Comparison of ENCODE assay signal across 9 mouse cellular contexts in genomic region chr4:130174335-130175031, GRCm38 (mm10). TPM values are rescaled to one million over a fixed set of nuclear protein-coding genes. Genes with fewer than 3 reads are reported as not detected.
DNase-seq lines count a peak whose midpoint lies in the region; ATAC-seq and TF ChIP-seq lines count a peak whose summit lies in the region.
"Had no signal": no experiment of that assay in that cellular context is flagged by ENCODE, and none has a peak within 500 bp of the region (broad histone marks: within the 10 kb centered on the region; RNA-seq: fewer than 3 reads in every experiment).

No protein-coding gene starts in this region.

- H3K79me2 ChIP-seq in MEL (ENCODE audit: control insufficient read depth, insufficient read depth, low read length, poor library complexity), result no peaks in the 10 kb centered on the region

- peak overlapping the region; percentile 37 to 88 for H3K4me3 ChIP-seq in MEL (ENCODE audit: control insufficient read depth in 1 of 2, insufficient read depth in 1 of 2, low read depth in 2 of 2, low read length in 2 of 2)
- peak overlapping the region; percentile 23 for H3K4me3 ChIP-seq in intestine, embryonic 14.5 days (ENCODE audit: low read depth, low read length)
- H3K4me3 ChIP-seq in liver, embryonic 16.5 days (ENCODE audit: low read depth, low read length), result peak overlapping the region; percentile 63
- H3K4me3 ChIP-seq in neural tube, embryonic 15.5 days (replicated peaks), result 0 out of 2 replicates have a peak overlapping the region, but pooled peaks have one; percentile 0

- peak; percentile 81 for DNase-seq in MEL (ENCODE audit: low read depth, low spot score)
- DNase-seq in c-Kit-negative CD71-positive TER-119-positive erythroid progenitor cells, embryonic 14.5 days (ENCODE audit: low read depth, low spot score), result peak; percentile 65
- peak; percentile 37 for DNase-seq in gastrocnemius, postnatal 14 days
- DNase-seq in intestine, embryonic 14.5 days (ENCODE audit: low spot score), result peak; percentile 78
- DNase-seq in layer of hippocampus, postnatal 36 days, result no peak
- DNase-seq in layer of hippocampus, postnatal 25 days (ENCODE audit: extremely low spot score in 1 of 2, low spot score in 1 of 2), result no peak

- H3K9me3 ChIP-seq in MEL (replicated peaks; ENCODE audit: insufficient read depth, low read length), result no peaks in the 10 kb centered on the region
- H3K9me3 ChIP-seq in intestine, embryonic 14.5 days (ENCODE audit: control insufficient read depth, low read length), result no peaks in the 10 kb centered on the region
- no peaks in the 10 kb centered on the region for H3K9me3 ChIP-seq in liver, embryonic 16.5 days (replicated peaks; ENCODE audit: control insufficient read depth, low read length)
- H3K9me3 ChIP-seq in neural tube, embryonic 15.5 days (replicated peaks), result no peaks in the 10 kb centered on the region

- no peak for TF ChIP-seq RAD21 in MEL (IDR thresholded peaks at IDR 0.05; ENCODE audit: low read depth, low read length)

- WGBS in intestine, embryonic 14.5 days, result 2% methylated on average over 25 of the region's 25 CpGs
- 5% methylated on average over 25 of the region's 25 CpGs for WGBS in liver, embryonic 16.5 days (ENCODE audit: insufficient replicate concordance)
- WGBS in neural tube, embryonic 15.5 days, result 6% methylated on average over 25 of the region's 25 CpGs

- H3K4me2 ChIP-seq in intestine, embryonic 14.5 days (ENCODE audit: low read length), result peak overlapping the region; percentile 57
- peak overlapping the region; percentile 75 for H3K4me2 ChIP-seq in liver, embryonic 16.5 days (ENCODE audit: low read depth, low read length)
- H3K4me2 ChIP-seq in neural tube, embryonic 15.5 days, result peak overlapping the region; percentile 33

- no peak for TF ChIP-seq CTCF in MEL (IDR thresholded peaks at IDR 0.05 in 2 of 3, conservative IDR thresholded peaks at IDR 0.05 in 1 of 3; ENCODE audit: control insufficient read depth in 1 of 3, insufficient read depth in 1 of 3, low read depth in 2 of 3, low read length in 3 of 3, poor library complexity in 1 of 3, severe bottlenecking in 1 of 3)

- no peaks in the 10 kb centered on the region for H3K27me3 ChIP-seq in MEL (ENCODE audit: control insufficient read depth in 1 of 2, insufficient read depth in 2 of 2, low read length in 2 of 2)
- H3K27me3 ChIP-seq in intestine, embryonic 14.5 days (replicated peaks; ENCODE audit: control insufficient read depth, insufficient read depth, low read length), result peaks cover 9% of the 10 kb centered on the region; the same call in 1 of the 2 replicates
- peaks cover 7% of the 10 kb centered on the region for H3K27me3 ChIP-seq in liver, embryonic 16.5 days (ENCODE audit: control insufficient read depth, insufficient read depth, low read depth, low read length)
- peaks cover 27% of the 10 kb centered on the region for H3K27me3 ChIP-seq in neural tube, embryonic 15.5 days (replicated peaks)

- TF ChIP-seq POLR2A in MEL (IDR thresholded peaks at IDR 0.05; ENCODE audit: control insufficient read depth in 1 of 2, insufficient read depth in 1 of 2, low read depth in 1 of 2, low read length in 2 of 2, poor library complexity in 1 of 2), result peak; percentile 31 to 39; a peak in 1 of 4 replicates

- no peak for TF ChIP-seq EP300 in MEL (IDR thresholded peaks at IDR 0.05; ENCODE audit: low read depth in 1 of 2, low read length in 2 of 2)

- H3K27ac ChIP-seq in MEL (ENCODE audit: control insufficient read depth, low read depth, low read length), result peak overlapping the region; percentile 42
- H3K27ac ChIP-seq in intestine, embryonic 14.5 days (ENCODE audit: low read depth), result no peak overlapping the region; the same call in 1 of the 2 replicates
- peak overlapping the region; percentile 75 for H3K27ac ChIP-seq in liver, embryonic 16.5 days (ENCODE audit: low read length)
- H3K27ac ChIP-seq in neural tube, embryonic 15.5 days (replicated peaks), result no peak overlapping the region

- peak overlapping the region; percentile 63 for H3K9ac ChIP-seq in MEL (ENCODE audit: control insufficient read depth, low read depth, low read length, poor library complexity, severe bottlenecking)
- H3K9ac ChIP-seq in intestine, embryonic 14.5 days (ENCODE audit: low read length), result 0 out of 2 replicates have a peak overlapping the region, but pooled peaks have one; percentile 16
- H3K9ac ChIP-seq in liver, embryonic 16.5 days (ENCODE audit: low read depth, low read length), result peak overlapping the region; percentile 66
- H3K9ac ChIP-seq in neural tube, embryonic 15.5 days (replicated peaks), result no peak overlapping the region

- intact Hi-C loops in gastrocnemius, postnatal 14 days (cut with DNase I; ENCODE audit: low total_unique reads), result no loop called here

- ATAC-seq in intestine, embryonic 14.5 days (replicated peaks; ENCODE audit: low FRiP score, low TSS enrichment, low read depth), result peak; percentile 76
- ATAC-seq in liver, embryonic 16.5 days (ENCODE audit: low read depth), result peak; percentile 83
- no peak for ATAC-seq in neural tube, embryonic 15.5 days (ENCODE audit: low FRiP score)

- peaks cover 0 to 14% of the 10 kb centered on the region in 2 experiments; a peak in 2 of 4 replicates for H3K36me3 ChIP-seq in MEL (ENCODE audit: control insufficient read depth in 1 of 2, insufficient read depth in 2 of 2, low read length in 2 of 2)
- no peaks in the 10 kb centered on the region for H3K36me3 ChIP-seq in intestine, embryonic 14.5 days (ENCODE audit: control insufficient read depth, insufficient read depth, low read length)
- H3K36me3 ChIP-seq in liver, embryonic 16.5 days (ENCODE audit: control insufficient read depth, insufficient read depth), result no peaks in the 10 kb centered on the region; the same call in 1 of the 2 replicates
- H3K36me3 ChIP-seq in neural tube, embryonic 15.5 days, result no peaks in the 10 kb centered on the region

- H3K4me1 ChIP-seq in MEL (ENCODE audit: control insufficient read depth in 1 of 2, insufficient read depth in 2 of 2, low read length in 2 of 2), result peaks cover 6 to 51% of the 10 kb centered on the region in 2 experiments
- peaks cover 40% of the 10 kb centered on the region for H3K4me1 ChIP-seq in intestine, embryonic 14.5 days (replicated peaks; ENCODE audit: control insufficient read depth, insufficient read depth, low read length)
- peaks cover 29% of the 10 kb centered on the region for H3K4me1 ChIP-seq in liver, embryonic 16.5 days (ENCODE audit: control insufficient read depth, low read depth, low read length)
- H3K4me1 ChIP-seq in neural tube, embryonic 15.5 days, result peaks cover 18% of the 10 kb centered on the region

TF ChIP-seq in MEL, 35 proteins besides CTCF, POLR2A, EP300 and RAD21 (continues in another document):
- no peak for TF ChIP-seq GATA1 (IDR thresholded peaks at IDR 0.05; ENCODE audit: low read depth, low read length)
- 0 out of 2 replicates have a peak, but pooled peaks have one; percentile 21 for TF ChIP-seq SIN3A (IDR thresholded peaks at IDR 0.05; ENCODE audit: low read length)
- no peak for TF ChIP-seq RCOR1 (IDR thresholded peaks at IDR 0.05; ENCODE audit: low read depth, low read length)
- TF ChIP-seq MAFK (IDR thresholded peaks at IDR 0.05; ENCODE audit: borderline replicate concordance, low read depth, low read length), result no peak
- TF ChIP-seq ETS1 (IDR thresholded peaks at IDR 0.05; ENCODE audit: low read depth, low read length), result 0 out of 2 replicates have a peak, but pooled peaks have one; percentile 10
- TF ChIP-seq ZC3H11A (IDR thresholded peaks at IDR 0.05; ENCODE audit: low read depth, low read length), result no peak
- no peak for TF ChIP-seq TBP (IDR thresholded peaks at IDR 0.05; ENCODE audit: low read depth, low read length)
- TF ChIP-seq NRF1 (IDR thresholded peaks at IDR 0.05; ENCODE audit: insufficient read depth, low read depth, low read length, poor library complexity, severe bottlenecking), result peak; percentile 54; the same call in 1 of the 2 replicates
- no peak; the same call in 1 of the 2 replicates for TF ChIP-seq MXI1 (IDR thresholded peaks at IDR 0.05; ENCODE audit: low read depth, low read length)
- TF ChIP-seq MEF2A (IDR thresholded peaks at IDR 0.05; ENCODE audit: extremely low read depth, insufficient replicate concordance, low read depth, low read length, poor library complexity, severe bottlenecking), result no peak
- no peak for TF ChIP-seq JUND (IDR thresholded peaks at IDR 0.05; ENCODE audit: low read depth, low read length)
- no peak for TF ChIP-seq CHD1 (IDR thresholded peaks at IDR 0.05; ENCODE audit: low read depth, low read length)
- TF ChIP-seq TCF12 (IDR thresholded peaks at IDR 0.05; ENCODE audit: low read depth, low read length), result no peak

RNA-seq across cellular contexts. Expression of gene Tinagl1, which starts 0.4 kb away (rescaled TPM):
- total RNA-seq in MEL (2012; rRNA removed), result 6.1 and 6.2 TPM in 2 replicates
- 10 to 100 TPM in 1 of 2 experiments, not detected in 1; 21.9 TPM for polyA plus RNA-seq in MEL (2012; ENCODE audit: insufficient read depth in 1 of 2, insufficient read length in 2 of 2, low read depth in 1 of 2, low replicate concordance in 2 of 2, missing spikeins in 1 of 2)
- total RNA-seq in gastrocnemius, postnatal 14 days (2021), result 10 to 100 TPM; 29.3 to 39.2 TPM
- 27.0 and 39.6 TPM in 2 replicates for polyA plus RNA-seq in intestine, embryonic 14.5 days (2014; fragmentation: Nextera tagmentation; extraction: Ambion mirVana)
- 35.0 and 37.8 TPM in 2 replicates for polyA plus RNA-seq in liver, embryonic 16.5 days (2015; fragmentation: Nextera tagmentation; extraction: Ambion mirVana)
- 4.1 and 14.7 TPM in 2 replicates for polyA plus RNA-seq in neural tube, embryonic 15.5 days (2015; fragmentation: Nextera tagmentation; extraction: Ambion mirVana)
- total RNA-seq in layer of hippocampus, postnatal 36 days (2021), result 1 to 10 TPM; 6.2 to 9.9 TPM
- total RNA-seq in layer of hippocampus, postnatal 25 days (2021), result 1 to 10 TPM; 7.5 to 8.7 TPM

RNA-seq across cellular contexts. Expression of gene Hcrtr1, which starts 35.3 kb away (rescaled TPM):
- not detected in 2 replicates for total RNA-seq in MEL (2012; rRNA removed)
- polyA plus RNA-seq in MEL (2012; ENCODE audit: insufficient read depth in 1 of 2, insufficient read length in 2 of 2, low read depth in 1 of 2, low replicate concordance in 2 of 2, missing spikeins in 1 of 2), result not detected
- not detected for total RNA-seq in gastrocnemius, postnatal 14 days (2021)
- polyA plus RNA-seq in intestine, embryonic 14.5 days (2014; fragmentation: Nextera tagmentation; extraction: Ambion mirVana), result 0.15 TPM in 1 of 2 replicates, not detected in the other
- polyA plus RNA-seq in liver, embryonic 16.5 days (2015; fragmentation: Nextera tagmentation; extraction: Ambion mirVana), result 0.06 TPM in 1 of 2 replicates, not detected in the other
- 3.7 and 3.9 TPM in 2 replicates for polyA plus RNA-seq in neural tube, embryonic 15.5 days (2015; fragmentation: Nextera tagmentation; extraction: Ambion mirVana)
- total RNA-seq in layer of hippocampus, postnatal 36 days (2021), result 1 to 10 TPM; 2.7 to 3.1 TPM
- total RNA-seq in layer of hippocampus, postnatal 25 days (2021), result 1 to 10 TPM; 3.2 to 4.5 TPM

RNA-seq across cellular contexts. Expression of gene Gm853, which starts 47.7 kb away (rescaled TPM):
- not detected in 2 replicates for total RNA-seq in MEL (2012; rRNA removed)
- under 1 TPM in 1 of 2 experiments, not detected in 1; 0.04 TPM for polyA plus RNA-seq in MEL (2012; ENCODE audit: insufficient read depth in 1 of 2, insufficient read length in 2 of 2, low read depth in 1 of 2, low replicate concordance in 2 of 2, missing spikeins in 1 of 2)
- total RNA-seq in gastrocnemius, postnatal 14 days (2021), result not detected
- polyA plus RNA-seq in intestine, embryonic 14.5 days (2014; fragmentation: Nextera tagmentation; extraction: Ambion mirVana), result not detected in 2 replicates
- polyA plus RNA-seq in liver, embryonic 16.5 days (2015; fragmentation: Nextera tagmentation; extraction: Ambion mirVana), result not detected in 2 replicates
- polyA plus RNA-seq in neural tube, embryonic 15.5 days (2015; fragmentation: Nextera tagmentation; extraction: Ambion mirVana), result not detected in 2 replicates
- total RNA-seq in layer of hippocampus, postnatal 36 days (2021), result not detected
- total RNA-seq in layer of hippocampus, postnatal 25 days (2021), result not detected
- polyA plus RNA-seq: gonadal fat pad, adult 2 months had no signal

Comparison
In these comparisons a context has a peak if more than half of its experiments do, and no peak if none do; other contexts are left out.
1. DNase-seq: peak in MEL (single experiment), c-Kit-negative CD71-positive TER-119-positive erythroid progenitor cells, embryonic 14.5 days (single experiment), gastrocnemius, postnatal 14 days (single experiment) and intestine, embryonic 14.5 days (single experiment); none in layer of hippocampus, postnatal 36 days (0 of 2) and layer of hippocampus, postnatal 25 days (0 of 2).
2. H3K27ac ChIP-seq: peak in MEL (single experiment) and liver, embryonic 16.5 days (single experiment); none in intestine, embryonic 14.5 days (single experiment) and neural tube, embryonic 15.5 days (single experiment).
3. H3K4me3 ChIP-seq: peak in every context shown above with its lines; median percentile 63 in liver, embryonic 16.5 days; 62 in MEL; 23 in intestine, embryonic 14.5 days; 0 in neural tube, embryonic 15.5 days.
4. Peak in every context shown above with its lines, with median percentiles within 50 percentile points of each other: H3K4me2 ChIP-seq.